Mouse (Mus musculus) embryonic facial prominence, embryonic 12.5 days (tissue): ENCODE measurements around the gene Foxs1. TPM values are rescaled to one million over a fixed set of nuclear protein-coding genes. Genes with fewer than 3 reads are reported as not detected.

Experiments used
- ATAC-seq: fragments of 200-750 bp; cut with Nextera tagmentation; 2 replicates; pipeline ENCODE4 v1.8.0; 2017; ENCODE audit not compliant: insufficient number of reproducible peaks, insufficient read depth, low FRiP score, low TSS enrichment
- H3K27ac ChIP-seq: fragments of 300-500 bp; sonication (generic); 2 replicates; pipeline ENCODE4 v1.5.1; 2016; ENCODE audit warnings: mild to moderate bottlenecking
- H3K27me3 ChIP-seq: fragments of 300-500 bp; sonication (generic); 2 replicates; pipeline ENCODE4 v1.6.1; 2016; ENCODE audit warnings: mild to moderate bottlenecking, moderate library complexity
- H3K36me3 ChIP-seq: fragments of 300-500 bp; sonication (generic); 2 replicates; pipeline ENCODE4 v1.6.1; 2016; ENCODE audit warnings: mild to moderate bottlenecking
- H3K4me1 ChIP-seq: fragments of 300-500 bp; sonication (generic); 2 replicates; pipeline ENCODE4 v1.6.1; 2016
- H3K4me2 ChIP-seq: fragments of 300-500 bp; sonication (generic); replicated peaks from 2 replicates; pipeline ENCODE4 v1.6.1; 2016; ENCODE audit warnings: mild to moderate bottlenecking, moderate library complexity
- H3K4me3 ChIP-seq: fragments of 300-500 bp; sonication (generic); 2 replicates; pipeline ENCODE4 v1.5.1; 2016; ENCODE audit warnings: mild to moderate bottlenecking
- H3K9ac ChIP-seq: fragments of 300-500 bp; sonication (generic); 2 replicates; pipeline ENCODE4 v1.6.1; 2016; ENCODE audit warnings: mild to moderate bottlenecking, moderate library complexity
- H3K9me3 ChIP-seq: fragments of 300-500 bp; sonication (generic); 2 replicates; pipeline ENCODE4 v1.6.1; 2016; ENCODE audit warnings: mild to moderate bottlenecking, moderate library complexity
- WGBS: fragments of 180-500 bp; shearing (Covaris S2); methylation state at CpG from one replicate; pipeline ENCODE4 v1.1.7; 2016; 5-methylcytosine and 5-hydroxymethylcytosine counted together
- polyA plus RNA-seq: library from polyadenylated mRNA; unstranded; fragments of >200 nt; fragmentation: Nextera tagmentation; extraction: Ambion mirVana; gene quantifications from 2 replicates; pipeline ENCODE4 v1.2.1, GENCODE M21; 2016

The Foxs1 gene
- polyA plus RNA-seq, 1 experiment from 2014 or later: 0.84 TPM

- Histone ChIP-seq H3K27ac (no peak overlapping the region), H3K4me3 (no peak overlapping the region), H3K9me3 (no peaks in the 10 kb centered on the region), H3K36me3 (peaks cover 47% of the 10 kb centered on the region), H3K4me1 (no peaks in the 10 kb centered on the region), H3K9ac (no peak overlapping the region), H3K4me2 (no peak overlapping the region), H3K27me3 (no peaks in the 10 kb centered on the region)
- no peak for ATAC-seq
- 83% methylated on average over 3 of the region's 3 CpGs for WGBS
Observed at GRCm38 (mm10) chr2:152896926-152897325, 36.1 kb downstream of the Foxs1 start.

DNA sequence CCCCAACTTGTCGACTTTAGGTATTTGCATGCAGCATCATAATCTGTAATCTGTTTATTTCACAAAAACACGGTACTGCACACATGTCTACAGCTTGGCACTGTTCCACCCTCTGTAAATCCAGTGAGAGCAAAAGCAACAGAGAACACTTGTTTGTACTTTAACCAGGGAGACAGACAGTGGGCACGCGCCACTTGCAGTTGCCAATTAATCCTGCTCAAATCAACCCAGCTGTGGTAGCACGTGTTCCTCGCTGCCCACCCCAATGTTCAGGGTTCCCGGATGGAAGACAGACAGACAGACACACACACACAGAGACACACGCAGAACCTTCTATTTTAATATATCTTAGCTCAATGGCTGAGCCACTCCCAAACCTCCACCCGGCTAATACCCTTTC lies 37.2 kb downstream of the Foxs1 start:
- WGBS: 91% methylated on average over 9 of the region's 9 CpGs
- H3K9me3 ChIP-seq: no peaks in the 10 kb centered on the region
- H3K4me2 ChIP-seq: no peak overlapping the region
- H3K4me1 ChIP-seq: no peaks in the 10 kb centered on the region
- no peak overlapping the region for H3K27ac ChIP-seq
- H3K9ac ChIP-seq: no peak overlapping the region
- H3K4me3 ChIP-seq: no peak overlapping the region
- no peak for ATAC-seq
- H3K36me3 ChIP-seq: peaks cover 57% of the 10 kb centered on the region
- H3K27me3 ChIP-seq: no peaks in the 10 kb centered on the region

- Histone ChIP-seq H3K27ac (no peak overlapping the region), H3K9me3 (no peaks in the 10 kb centered on the region), H3K4me1 (no peaks in the 10 kb centered on the region), H3K27me3 (no peaks in the 10 kb centered on the region), H3K36me3 (peaks cover 89% of the 10 kb centered on the region), H3K9ac (no peak overlapping the region), H3K4me3 (no peak overlapping the region), H3K4me2 (no peak overlapping the region)
- 96% methylated on average over 5 of the region's 5 CpGs for WGBS
- ATAC-seq: no peak
Observed at GRCm38 (mm10) chr2:152888774-152889173, 44.2 kb downstream of the Foxs1 start.

DNA sequence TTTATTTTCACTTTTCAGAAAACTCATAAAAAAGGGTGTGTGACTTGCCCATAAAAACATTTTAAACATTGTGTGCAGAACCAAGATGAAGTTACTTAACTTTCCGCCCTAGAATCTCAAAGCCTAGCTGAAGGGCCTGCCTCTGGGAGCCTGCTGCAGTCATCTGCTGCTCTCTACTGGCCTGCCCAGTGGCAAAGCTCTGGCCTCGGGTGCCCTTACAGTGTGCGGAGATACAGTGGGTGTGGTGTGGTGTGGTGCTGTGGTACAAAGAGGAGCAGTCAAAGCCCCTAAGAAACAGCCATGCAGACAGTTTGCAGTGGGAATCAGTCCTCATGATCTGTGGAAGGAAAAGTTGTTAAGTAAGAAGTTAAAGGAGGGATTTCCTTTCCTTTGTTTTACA lies 45.8 kb downstream of the Foxs1 start:
- no peak for ATAC-seq
- 86% methylated on average over 3 of the region's 3 CpGs for WGBS
- H3K27me3 ChIP-seq: no peaks in the 10 kb centered on the region
- peaks cover 85% of the 10 kb centered on the region for H3K36me3 ChIP-seq
- no peaks in the 10 kb centered on the region for H3K4me1 ChIP-seq
- H3K27ac ChIP-seq: no peak overlapping the region
- H3K4me2 ChIP-seq: no peak overlapping the region
- H3K9ac ChIP-seq: no peak overlapping the region
- no peak overlapping the region for H3K4me3 ChIP-seq
- no peaks in the 10 kb centered on the region for H3K9me3 ChIP-seq

- Histone ChIP-seq H3K27me3 (no peaks in the 10 kb centered on the region), H3K36me3 (peaks cover 89% of the 10 kb centered on the region)
Observed at GRCm38 (mm10) chr2:152884101-152884645, 48.8 kb downstream of the Foxs1 start.

More at GRCm38 (mm10) chr2:152884101-152884645, 48.8 kb downstream of the Foxs1 start:
- H3K4me1 ChIP-seq: no peaks in the 10 kb centered on the region
- no peaks in the 10 kb centered on the region for H3K9me3 ChIP-seq
- H3K4me2 ChIP-seq: no peak overlapping the region
- H3K27ac ChIP-seq: no peak overlapping the region
- ATAC-seq: no peak
- 93% methylated on average over 6 of the region's 6 CpGs for WGBS
- no peak overlapping the region for H3K4me3 ChIP-seq
- no peak overlapping the region for H3K9ac ChIP-seq

Other genes starting within 250 kb of the Foxs1 start
- 36.4 and 38.9 TPM in 2 replicates for gene Mcts2, start 246.2 kb downstream of the Foxs1 start, polyA plus RNA-seq
- gene Id1, start 197.0 kb downstream of the Foxs1 start, polyA plus RNA-seq: 168 and 170 TPM in 2 replicates
- gene Cox4i2, start 179.0 kb downstream of the Foxs1 start, polyA plus RNA-seq: 14.3 and 14.5 TPM in 2 replicates
- 104 and 105 TPM in 2 replicates for gene Bcl2l1, start 101.5 kb downstream of the Foxs1 start, polyA plus RNA-seq
- gene Tpx2, start 85.2 kb downstream of the Foxs1 start, polyA plus RNA-seq: 92.4 and 106 TPM in 2 replicates
- gene Mylk2, start 21.9 kb downstream of the Foxs1 start, polyA plus RNA-seq: 0.06 TPM in 1 of 2 replicates, not detected in the other
- 0.90 and 1.4 TPM in 2 replicates for gene Dusp15, start 18.5 kb upstream of the Foxs1 start, polyA plus RNA-seq
- gene Ttll9, start 29.3 kb upstream of the Foxs1 start, polyA plus RNA-seq: 0.50 and 0.97 TPM in 2 replicates
- gene Pdrg1, start 82.2 kb upstream of the Foxs1 start, polyA plus RNA-seq: 121 and 123 TPM in 2 replicates
- gene Xkr7, start 98.6 kb upstream of the Foxs1 start, polyA plus RNA-seq: 0.33 and 0.61 TPM in 2 replicates
- gene Ccm2l, start 132.7 kb upstream of the Foxs1 start, polyA plus RNA-seq: 2.6 and 4.3 TPM in 2 replicates
- gene Hck, start 175.3 kb upstream of the Foxs1 start, polyA plus RNA-seq: 4.0 and 4.2 TPM in 2 replicates
- 82.9 and 88.1 TPM in 2 replicates for gene Tm9sf4, start 228.1 kb upstream of the Foxs1 start, polyA plus RNA-seq